Mouse (Mus musculus): ENCODE results near the gene Phc1. TPM values are rescaled to one million over a fixed set of nuclear protein-coding genes. Genes with fewer than 3 reads are reported as not detected.

The Phc1 gene
- polyA plus RNA-seq, 1 experiment: not detected

GRCm38 (mm10) chr6:122293121-122293520 is 47.2 kb downstream of the Phc1 start:
- TF ChIP-seq CTCF (IDR thresholded peaks at IDR 0.05; ENCODE audit: insufficient read depth, low read depth, low read length): no peak
- no peak for TF ChIP-seq POLR2A (IDR thresholded peaks at IDR 0.05; ENCODE audit: insufficient read depth, low read depth, low read length)
- H3K4me1 ChIP-seq (ENCODE audit: control insufficient read depth, insufficient read depth, low read length): no peaks in the 10 kb centered on the region
- 96% methylated on average over 8 of the region's 8 CpGs for WGBS
- no peak overlapping the region for H3K4me3 ChIP-seq (ENCODE audit: insufficient read depth, low read depth, low read length)
- no peak overlapping the region for H3K27ac ChIP-seq (ENCODE audit: insufficient read depth, low read depth, low read length)

DNA sequence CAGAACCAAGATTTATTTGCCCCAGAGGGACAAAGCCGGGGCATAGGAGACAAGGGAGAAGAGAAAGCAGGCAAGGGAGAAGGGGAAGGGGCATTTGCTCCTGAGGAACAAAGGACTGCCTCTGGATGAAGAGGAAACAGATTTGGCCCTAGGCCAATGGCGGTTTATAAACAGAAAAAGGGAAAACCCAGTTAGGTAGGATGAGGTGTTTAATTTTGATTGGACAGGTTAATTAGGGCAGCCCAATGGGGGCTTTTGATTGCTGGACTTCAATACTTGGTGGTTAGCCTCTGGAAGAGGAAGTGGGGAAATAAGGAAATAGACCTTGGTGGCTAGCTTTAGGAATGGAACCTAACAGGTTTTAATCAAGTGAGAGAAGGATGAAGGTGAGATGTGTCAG is 48.2 kb downstream of the Phc1 start:
- Histone ChIP-seq H3K27ac (ENCODE audit: insufficient read depth, low read depth, low read length) (no peak overlapping the region), H3K4me3 (ENCODE audit: insufficient read depth, low read depth, low read length) (no peak overlapping the region), H3K4me1 (ENCODE audit: control insufficient read depth, insufficient read depth, low read length) (no peaks in the 10 kb centered on the region)
- WGBS: 50% methylated on average over 2 of the region's 2 CpGs
- TF ChIP-seq POLR2A (IDR thresholded peaks at IDR 0.05; ENCODE audit: insufficient read depth, low read depth, low read length): no peak
- no peak for TF ChIP-seq CTCF (IDR thresholded peaks at IDR 0.05; ENCODE audit: insufficient read depth, low read depth, low read length)

GRCm38 (mm10) chr6:122291735-122292134 is 48.6 kb downstream of the Phc1 start:
- no peak overlapping the region for H3K4me3 ChIP-seq (ENCODE audit: insufficient read depth, low read depth, low read length)
- 77% methylated on average over 3 of the region's 3 CpGs for WGBS
- no peaks in the 10 kb centered on the region for H3K4me1 ChIP-seq (ENCODE audit: control insufficient read depth, insufficient read depth, low read length)
- H3K27ac ChIP-seq (ENCODE audit: insufficient read depth, low read depth, low read length): no peak overlapping the region
- no peak for TF ChIP-seq CTCF (IDR thresholded peaks at IDR 0.05; ENCODE audit: insufficient read depth, low read depth, low read length)
- no peak for TF ChIP-seq POLR2A (IDR thresholded peaks at IDR 0.05; ENCODE audit: insufficient read depth, low read depth, low read length)

- WGBS: 81% methylated on average over 2 of the region's 2 CpGs
Measured at GRCm38 (mm10) chr6:122291264-122291663, 49.1 kb downstream of the Phc1 start.

GRCm38 (mm10) chr6:122290253-122290652 is 50.1 kb downstream of the Phc1 start:
- 70% methylated on average over 3 of the region's 3 CpGs for WGBS
- Histone ChIP-seq H3K27ac (ENCODE audit: insufficient read depth, low read depth, low read length) (no peak overlapping the region), H3K4me1 (ENCODE audit: control insufficient read depth, insufficient read depth, low read length) (no peaks in the 10 kb centered on the region), H3K4me3 (ENCODE audit: insufficient read depth, low read depth, low read length) (no peak overlapping the region)
- TF ChIP-seq POLR2A (IDR thresholded peaks at IDR 0.05; ENCODE audit: insufficient read depth, low read depth, low read length) (no peak), CTCF (IDR thresholded peaks at IDR 0.05; ENCODE audit: insufficient read depth, low read depth, low read length) (no peak)

More at GRCm38 (mm10) chr6:122291264-122291663, 49.1 kb downstream of the Phc1 start:
- TF ChIP-seq CTCF (IDR thresholded peaks at IDR 0.05; ENCODE audit: insufficient read depth, low read depth, low read length) (no peak), POLR2A (IDR thresholded peaks at IDR 0.05; ENCODE audit: insufficient read depth, low read depth, low read length) (no peak)
- no peaks in the 10 kb centered on the region for H3K4me1 ChIP-seq (ENCODE audit: control insufficient read depth, insufficient read depth, low read length)
- no peak overlapping the region for H3K27ac ChIP-seq (ENCODE audit: insufficient read depth, low read depth, low read length)
- H3K4me3 ChIP-seq (ENCODE audit: insufficient read depth, low read depth, low read length): no peak overlapping the region

- 80% methylated on average over 1 of the region's 1 CpGs for WGBS
- no peak for TF ChIP-seq CTCF (IDR thresholded peaks at IDR 0.05; ENCODE audit: insufficient read depth, low read depth, low read length)
- no peak for TF ChIP-seq POLR2A (IDR thresholded peaks at IDR 0.05; ENCODE audit: insufficient read depth, low read depth, low read length)
Measured at GRCm38 (mm10) chr6:122289313-122289712, 51.0 kb downstream of the Phc1 start.

GRCm38 (mm10) chr6:122288263-122288662 is 52.1 kb downstream of the Phc1 start:
- WGBS: 81% methylated on average over 1 of the region's 1 CpGs
- H3K4me1 ChIP-seq (ENCODE audit: control insufficient read depth, insufficient read depth, low read length): no peaks in the 10 kb centered on the region
- H3K4me3 ChIP-seq (ENCODE audit: insufficient read depth, low read depth, low read length): no peak overlapping the region
- no peak for TF ChIP-seq POLR2A (IDR thresholded peaks at IDR 0.05; ENCODE audit: insufficient read depth, low read depth, low read length)
- no peak for TF ChIP-seq CTCF (IDR thresholded peaks at IDR 0.05; ENCODE audit: insufficient read depth, low read depth, low read length)
- H3K27ac ChIP-seq (ENCODE audit: insufficient read depth, low read depth, low read length): no peak overlapping the region

More at GRCm38 (mm10) chr6:122289313-122289712, 51.0 kb downstream of the Phc1 start:
- H3K27ac ChIP-seq (ENCODE audit: insufficient read depth, low read depth, low read length): no peak overlapping the region
- no peaks in the 10 kb centered on the region for H3K4me1 ChIP-seq (ENCODE audit: control insufficient read depth, insufficient read depth, low read length)
- H3K4me3 ChIP-seq (ENCODE audit: insufficient read depth, low read depth, low read length): no peak overlapping the region

GRCm38 (mm10) chr6:122284823-122285222 is 55.5 kb downstream of the Phc1 start:
- Histone ChIP-seq H3K4me1 (ENCODE audit: control insufficient read depth, insufficient read depth, low read length) (no peaks in the 10 kb centered on the region), H3K27ac (ENCODE audit: insufficient read depth, low read depth, low read length) (no peak overlapping the region), H3K4me3 (ENCODE audit: insufficient read depth, low read depth, low read length) (no peak overlapping the region)
- TF ChIP-seq CTCF (IDR thresholded peaks at IDR 0.05; ENCODE audit: insufficient read depth, low read depth, low read length) (no peak), POLR2A (IDR thresholded peaks at IDR 0.05; ENCODE audit: insufficient read depth, low read depth, low read length) (no peak)
- WGBS: 90% methylated on average over 1 of the region's 1 CpGs

- WGBS: 85% methylated on average over 4 of the region's 4 CpGs
- Histone ChIP-seq H3K4me3 (ENCODE audit: insufficient read depth, low read depth, low read length) (no peak overlapping the region), H3K4me1 (ENCODE audit: control insufficient read depth, insufficient read depth, low read length) (no peaks in the 10 kb centered on the region), H3K27ac (ENCODE audit: insufficient read depth, low read depth, low read length) (no peak overlapping the region)
- no peak for TF ChIP-seq POLR2A (IDR thresholded peaks at IDR 0.05; ENCODE audit: insufficient read depth, low read depth, low read length)
- TF ChIP-seq CTCF (IDR thresholded peaks at IDR 0.05; ENCODE audit: insufficient read depth, low read depth, low read length): no peak
Measured at GRCm38 (mm10) chr6:122284304-122284703, 56.1 kb downstream of the Phc1 start.

DNA sequence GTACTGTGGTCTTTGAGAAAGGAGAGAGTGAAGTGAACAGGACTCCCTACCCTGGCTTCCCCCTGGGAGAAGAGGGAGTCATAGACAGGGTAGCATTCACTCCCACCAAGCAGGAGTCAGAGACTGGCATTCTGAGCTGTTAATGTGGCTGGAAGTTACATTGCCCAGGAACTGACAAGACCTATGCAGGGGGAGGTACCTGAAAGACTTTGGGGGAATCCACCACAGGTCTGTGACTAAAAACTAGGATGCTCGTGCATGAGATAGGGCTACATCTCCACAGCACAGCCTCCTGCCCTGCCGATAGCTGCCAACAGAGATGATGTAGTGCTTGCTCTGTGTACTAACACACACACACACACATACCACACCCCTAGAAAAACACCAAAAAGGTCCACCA is 56.9 kb downstream of the Phc1 start:
- Histone ChIP-seq H3K4me3 (ENCODE audit: insufficient read depth, low read depth, low read length) (no peak overlapping the region), H3K27ac (ENCODE audit: insufficient read depth, low read depth, low read length) (no peak overlapping the region), H3K4me1 (ENCODE audit: control insufficient read depth, insufficient read depth, low read length) (no peaks in the 10 kb centered on the region)
- no peak for TF ChIP-seq CTCF (IDR thresholded peaks at IDR 0.05; ENCODE audit: insufficient read depth, low read depth, low read length)
- TF ChIP-seq POLR2A (IDR thresholded peaks at IDR 0.05; ENCODE audit: insufficient read depth, low read depth, low read length): no peak
- WGBS: 87% methylated on average over 2 of the region's 2 CpGs

Data from olfactory bulb, adult 2 months (tissue).